Mouse (Mus musculus): Measurements from ENCODE around the gene Etfdh. TPM values are rescaled to one million over a fixed set of nuclear protein-coding genes. Genes with fewer than 3 reads are reported as not detected.
A peak's percentile ranks its signal among the peaks of the same experiment; 100 is the strongest.

The Etfdh gene
- total and polyA plus RNA-seq, 2 experiments from 2014 or later, result 29.5 to 38.9 TPM

DNA sequence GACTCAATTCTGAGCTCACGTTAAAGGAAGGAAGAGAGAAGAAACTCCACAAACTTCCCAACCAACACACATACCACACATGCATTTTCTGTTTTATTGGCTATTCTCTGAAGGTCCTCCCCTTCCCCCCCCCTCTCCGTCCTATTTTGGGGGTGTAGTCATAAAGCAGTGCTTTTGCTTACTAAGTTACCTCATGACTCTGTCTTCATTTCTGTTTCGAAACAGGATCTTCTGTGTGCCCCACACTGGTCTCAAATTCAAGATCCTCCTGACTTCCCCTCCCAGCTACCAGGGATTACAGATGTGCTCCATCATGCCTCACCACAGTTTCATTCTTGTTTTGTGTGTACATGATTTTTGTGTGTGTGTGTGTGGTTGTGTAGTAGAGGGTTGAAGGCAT is 56.9 kb downstream of the Etfdh start:
- Histone ChIP-seq H3K4me3 (ENCODE audit: low read depth, low read length) (no peak overlapping the region), H3K4me1 (ENCODE audit: insufficient read depth) (0 out of 2 replicates have a peak, but pooled peaks cover 4% of the 10 kb centered on the region), H3K9ac (no peak overlapping the region), H3K9me3 (ENCODE audit: low read length) (no peaks in the 10 kb centered on the region), H3K27me3 (ENCODE audit: insufficient read depth, low read length) (no peaks in the 10 kb centered on the region), H3K27ac (ENCODE audit: low read depth, low read length) (no peak overlapping the region), H3K4me2 (ENCODE audit: low read depth) (no peak overlapping the region), H3K36me3 (ENCODE audit: insufficient read depth) (no peaks in the 10 kb centered on the region)
- DNase-seq (no peak), ATAC-seq (no peak)
- WGBS, result 82% methylated on average over 3 of the region's 3 CpGs
- TF ChIP-seq CTCF (IDR thresholded peaks at IDR 0.05; ENCODE audit: low read depth), result no peak

- 87% methylated on average over 3 of the region's 3 CpGs for WGBS
Observed at GRCm38 (mm10) chr3:79569351-79569681, 60.0 kb downstream of the Etfdh start.

GRCm38 (mm10) chr3:79568629-79569350 is 60.5 kb downstream of the Etfdh start:
- Histone ChIP-seq H3K4me2 (ENCODE audit: low read depth) (peak overlapping the region; percentile 62; the same call in 1 of the 2 replicates), H3K4me3 (ENCODE audit: low read depth, low read length) (no peak overlapping the region), H3K4me1 (ENCODE audit: insufficient read depth) (no peaks in the 10 kb centered on the region; the same call in 1 of the 2 replicates), H3K27me3 (ENCODE audit: insufficient read depth, low read length) (no peaks in the 10 kb centered on the region), H3K9me3 (ENCODE audit: low read length) (no peaks in the 10 kb centered on the region), H3K36me3 (ENCODE audit: insufficient read depth) (no peaks in the 10 kb centered on the region), H3K9ac (no peak overlapping the region), H3K27ac (ENCODE audit: low read depth, low read length) (no peak overlapping the region)
- TF ChIP-seq CTCF (IDR thresholded peaks at IDR 0.05; ENCODE audit: low read depth), result no peak; the same call in 1 of the 2 replicates
- ATAC-seq (no peak), DNase-seq (no peak)
- WGBS, result 80% methylated on average over 16 of the region's 16 CpGs

More at GRCm38 (mm10) chr3:79569351-79569681, 60.0 kb downstream of the Etfdh start:
- no peaks in the 10 kb centered on the region for H3K27me3 ChIP-seq (ENCODE audit: insufficient read depth, low read length)
- H3K27ac ChIP-seq (ENCODE audit: low read depth, low read length), result no peak overlapping the region
- H3K36me3 ChIP-seq (ENCODE audit: insufficient read depth), result no peaks in the 10 kb centered on the region
- no peak for ATAC-seq
- H3K4me1 ChIP-seq (ENCODE audit: insufficient read depth), result no peaks in the 10 kb centered on the region; the same call in 1 of the 2 replicates
- no peak for TF ChIP-seq CTCF (IDR thresholded peaks at IDR 0.05; ENCODE audit: low read depth)
- no peak overlapping the region for H3K4me3 ChIP-seq (ENCODE audit: low read depth, low read length)
- H3K9ac ChIP-seq, result no peak overlapping the region
- no peaks in the 10 kb centered on the region for H3K9me3 ChIP-seq (ENCODE audit: low read length)
- no peak overlapping the region for H3K4me2 ChIP-seq (ENCODE audit: low read depth)
- no peak for DNase-seq

DNA sequence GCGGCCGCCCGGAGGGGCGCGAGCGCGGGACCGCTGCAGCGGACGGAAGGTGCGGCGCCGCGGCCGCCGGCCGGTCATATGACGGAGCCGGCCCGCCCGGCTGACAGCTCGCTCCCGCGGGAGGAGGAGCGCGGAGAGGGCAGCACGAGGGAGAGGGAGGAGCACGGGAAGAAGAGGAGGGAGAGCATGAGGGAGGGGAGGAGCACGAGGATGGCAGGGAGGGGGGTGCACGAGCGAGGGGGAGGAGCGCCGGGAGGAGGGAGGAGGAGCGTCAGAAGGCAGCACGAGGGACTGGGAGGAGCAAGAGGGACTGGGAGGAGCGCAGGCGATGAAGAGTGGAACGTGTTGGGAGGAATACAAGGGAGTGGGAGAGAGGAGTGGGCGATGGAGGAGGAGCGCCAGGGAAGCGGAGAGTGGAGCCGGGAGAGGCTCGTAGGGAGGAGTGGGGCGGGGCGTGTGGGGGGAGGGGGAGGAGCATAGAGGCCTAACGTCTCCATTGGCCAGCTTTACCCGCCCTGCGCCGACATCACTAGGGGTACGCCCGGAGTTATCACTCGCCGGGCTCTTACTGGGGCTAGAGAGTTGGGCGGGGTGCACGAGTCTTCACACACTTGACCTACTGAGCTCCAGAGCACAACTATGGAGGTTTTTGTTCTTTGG is 61.5 kb downstream of the Etfdh start, which contains the start of gene Fnip2:
Gene Fnip2 (minus strand): TSS at position 94 of the 660 bp plus-strand sequence.
- Histone ChIP-seq H3K27ac (ENCODE audit: low read depth, low read length) (peak within 1 kb of the TSS; percentile 84), H3K4me3 (ENCODE audit: low read depth, low read length) (peak within 1 kb of the TSS; percentile 86), H3K9ac (peak within 1 kb of the TSS; percentile 86), H3K36me3 (ENCODE audit: insufficient read depth) (no peaks in the 10 kb centered on the region), H3K4me1 (ENCODE audit: insufficient read depth) (no peaks in the 10 kb centered on the region; the same call in 1 of the 2 replicates), H3K9me3 (ENCODE audit: low read length) (no peaks in the 10 kb centered on the region), H3K27me3 (ENCODE audit: insufficient read depth, low read length) (no peaks in the 10 kb centered on the region), H3K4me2 (ENCODE audit: low read depth) (peak within 1 kb of the TSS; percentile 62)
- DNase-seq (peak; percentile 94), ATAC-seq (peak; percentile 94)
- TF ChIP-seq CTCF (IDR thresholded peaks at IDR 0.05; ENCODE audit: low read depth), result no peak
- WGBS, result 1% methylated on average over 53 of the region's 55 CpGs

- Histone ChIP-seq H3K9ac (peak overlapping the region; percentile 86), H3K27me3 (ENCODE audit: insufficient read depth, low read length) (no peaks in the 10 kb centered on the region), H3K4me3 (ENCODE audit: low read depth, low read length) (peak overlapping the region; percentile 86), H3K9me3 (ENCODE audit: low read length) (no peaks in the 10 kb centered on the region), H3K36me3 (ENCODE audit: insufficient read depth) (no peaks in the 10 kb centered on the region), H3K4me1 (ENCODE audit: insufficient read depth) (no peaks in the 10 kb centered on the region; the same call in 1 of the 2 replicates), H3K4me2 (ENCODE audit: low read depth) (peak overlapping the region; percentile 62), H3K27ac (ENCODE audit: low read depth, low read length) (peak overlapping the region; percentile 84)
- no peak for TF ChIP-seq CTCF (IDR thresholded peaks at IDR 0.05; ENCODE audit: low read depth)
- DNase-seq, result peak; percentile 51
- WGBS, result 6% methylated on average over 46 of the region's 60 CpGs
- ATAC-seq, result peak; percentile 6; the same call in 1 of the 2 replicates
Observed at GRCm38 (mm10) chr3:79566716-79567691, 62.3 kb downstream of the Etfdh start.

DNA sequence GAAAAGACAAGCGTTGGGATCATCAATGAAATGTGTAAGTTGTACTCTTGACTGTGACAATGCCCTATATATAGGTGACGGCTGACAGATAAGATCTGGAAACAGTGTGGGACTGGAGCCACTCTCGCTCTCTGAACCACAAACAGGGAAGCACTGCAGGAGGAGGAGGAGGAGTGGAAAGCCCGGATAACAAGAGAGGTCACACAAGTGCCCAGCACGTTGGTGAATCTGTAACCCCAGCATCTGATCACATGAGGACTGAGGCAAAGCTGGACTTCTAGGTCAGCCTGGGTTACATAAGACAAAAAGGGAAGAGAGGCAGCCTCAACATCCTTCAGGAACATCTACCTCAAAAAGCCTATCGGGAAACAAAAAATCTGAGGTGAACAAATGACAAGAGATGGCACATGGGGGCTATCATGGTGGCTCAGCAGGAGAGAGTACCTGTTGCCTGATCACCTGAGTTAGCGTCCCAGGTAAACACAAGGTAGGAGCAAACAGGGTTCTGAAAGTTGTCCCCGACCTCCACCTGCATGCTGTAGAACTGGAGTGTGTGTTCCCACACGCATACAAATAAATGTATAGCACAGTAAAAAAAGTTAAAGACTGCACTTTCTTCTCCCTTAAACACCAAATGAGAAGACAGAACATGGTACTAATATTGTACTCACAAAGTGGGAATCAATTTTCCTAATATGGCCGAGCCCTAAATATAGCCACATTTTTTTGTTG is 64.3 kb downstream of the Etfdh start:
- Histone ChIP-seq H3K4me1 (ENCODE audit: insufficient read depth) (no peaks in the 10 kb centered on the region; the same call in 1 of the 2 replicates), H3K27ac (ENCODE audit: low read depth, low read length) (no peak overlapping the region), H3K9ac (no peak overlapping the region), H3K4me2 (ENCODE audit: low read depth) (no peak overlapping the region), H3K36me3 (ENCODE audit: insufficient read depth) (no peaks in the 10 kb centered on the region), H3K27me3 (ENCODE audit: insufficient read depth, low read length) (no peaks in the 10 kb centered on the region), H3K4me3 (ENCODE audit: low read depth, low read length) (no peak overlapping the region), H3K9me3 (ENCODE audit: low read length) (no peaks in the 10 kb centered on the region)
- DNase-seq (no peak), ATAC-seq (no peak)
- 84% methylated on average over 10 of the region's 10 CpGs for WGBS
- TF ChIP-seq CTCF (IDR thresholded peaks at IDR 0.05; ENCODE audit: low read depth), result no peak

Data from forebrain, postnatal 0 days (tissue).